Mouse (Mus musculus): ENCODE measurements around the gene Hoxa4.

DNA sequence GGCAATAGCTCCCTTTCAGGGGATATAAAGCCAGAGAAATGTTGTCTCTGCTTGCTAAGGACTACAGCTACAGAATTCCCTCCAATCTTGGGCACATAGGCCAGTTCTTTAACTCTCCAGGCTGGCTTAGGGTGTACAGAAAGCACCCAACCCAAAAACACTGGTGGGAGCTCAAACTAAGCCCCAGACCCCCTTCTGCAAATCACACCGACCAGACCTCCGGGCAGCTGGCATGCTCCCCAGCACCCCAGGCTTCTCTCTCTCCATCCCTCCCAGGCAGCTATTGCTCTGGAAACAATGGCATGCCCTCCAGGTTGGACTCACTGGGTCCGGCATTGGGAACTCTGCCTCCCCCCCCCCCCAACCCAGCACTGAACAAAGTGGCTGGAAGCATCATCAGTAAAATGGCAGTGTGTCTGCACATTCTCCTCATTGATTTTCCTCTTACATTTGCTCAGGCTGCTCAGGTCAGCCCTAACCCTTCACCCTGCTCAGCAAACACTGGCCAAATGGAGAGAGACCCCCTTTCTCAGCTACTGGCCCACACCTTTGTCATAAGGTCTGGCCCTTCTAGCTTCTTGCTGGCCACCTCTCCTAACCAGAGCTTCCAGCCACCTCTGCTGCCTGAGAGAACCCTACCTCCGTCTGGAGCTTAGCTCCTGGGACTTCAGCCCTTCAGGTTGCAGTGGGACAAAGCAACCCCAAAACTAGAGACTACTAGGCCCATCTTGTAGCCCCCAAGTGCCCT lies 12.5 kb downstream of the Hoxa4 start:
- TF ChIP-seq POLR2A (IDR thresholded peaks at IDR 0.05; ENCODE audit: extremely low read depth, insufficient read depth, low read length) (no peak), CTCF (IDR thresholded peaks at IDR 0.05; ENCODE audit: extremely low read depth, insufficient read depth, low read length) (no peak)
